Mouse (Mus musculus): ENCODE measurements around the gene Dnajb2. TPM values are rescaled to one million over a fixed set of nuclear protein-coding genes. Genes with fewer than 3 reads are reported as not detected.
A peak's percentile ranks its signal among the peaks of the same experiment; 100 is the strongest.

Dnajb2 gene
- polyA plus RNA-seq, 1 experiment = 56.1 TPM

GRCm38 (mm10) chr1:75216797-75217585 lies 19.2 kb upstream of the Dnajb2 start:
- H3K4me1 ChIP-seq (ENCODE audit: control insufficient read depth, insufficient read depth, low read length) = peaks cover 4% of the 10 kb centered on the region; the same call in 1 of the 2 replicates
- H3K4me3 ChIP-seq (replicated peaks; ENCODE audit: extremely low read depth, low read depth, low read length) = no peak overlapping the region
- no peak for DNase-seq
- TF ChIP-seq CTCF (IDR thresholded peaks at IDR 0.05; ENCODE audit: insufficient read depth, low read length) (no peak), POLR2A (IDR thresholded peaks at IDR 0.05; ENCODE audit: borderline replicate concordance, extremely low read depth, low read depth, low read length) (no peak)
- WGBS = 61% methylated on average over 13 of the region's 13 CpGs

GRCm38 (mm10) chr1:75217893-75218226 lies 18.3 kb upstream of the Dnajb2 start:
- TF ChIP-seq POLR2A (IDR thresholded peaks at IDR 0.05; ENCODE audit: borderline replicate concordance, extremely low read depth, low read depth, low read length) (no peak), CTCF (IDR thresholded peaks at IDR 0.05; ENCODE audit: insufficient read depth, low read length) (no peak)
- Histone ChIP-seq H3K4me3 (replicated peaks; ENCODE audit: extremely low read depth, low read depth, low read length) (peak overlapping the region; percentile 69), H3K4me1 (ENCODE audit: control insufficient read depth, insufficient read depth, low read length) (peaks cover 4% of the 10 kb centered on the region; the same call in 1 of the 2 replicates)
- DNase-seq = no peak
- WGBS = 1% methylated on average over 6 of the region's 6 CpGs

DNA sequence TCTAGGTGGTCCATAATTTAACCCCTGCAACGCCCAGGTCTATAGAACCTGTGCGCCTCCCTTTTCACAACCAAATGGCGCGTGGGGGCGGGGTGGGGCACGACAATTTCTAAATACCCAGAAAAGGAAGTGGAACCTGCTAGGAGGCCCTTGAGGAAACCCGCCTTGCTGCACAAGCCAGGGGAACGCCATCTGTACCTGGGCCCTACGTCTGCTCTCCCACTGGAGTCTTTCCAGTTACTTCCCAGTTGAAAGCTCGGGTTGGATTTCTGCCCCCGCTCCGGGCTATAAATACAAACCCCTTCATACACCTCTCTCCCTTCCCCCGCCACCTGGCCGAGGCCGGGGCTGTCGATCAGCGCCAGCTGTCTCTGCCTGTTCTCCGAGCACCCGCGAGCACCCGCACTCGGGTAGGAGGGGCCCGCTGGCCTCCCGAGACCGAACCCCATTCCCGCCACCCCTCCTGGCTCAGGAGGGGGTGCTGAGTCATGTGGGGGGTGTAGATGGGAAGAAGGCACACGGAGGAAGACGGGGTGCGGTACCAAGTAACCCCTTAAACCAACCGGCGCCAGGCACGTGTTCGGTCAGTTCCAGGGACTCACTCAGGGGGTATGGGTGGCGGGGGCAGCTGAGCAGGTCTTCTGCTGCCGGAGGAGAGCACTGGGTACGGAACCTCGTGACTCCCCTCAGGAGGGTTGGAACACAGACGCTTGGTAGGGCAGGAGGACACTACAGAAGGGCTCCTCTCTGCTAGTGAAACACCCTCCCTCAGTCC lies 17.8 kb upstream of the Dnajb2 start:
- WGBS = 2% methylated on average over 38 of the region's 38 CpGs
- Histone ChIP-seq H3K4me1 (ENCODE audit: control insufficient read depth, insufficient read depth, low read length) (peaks cover 4% of the 10 kb centered on the region; the same call in 1 of the 2 replicates), H3K4me3 (replicated peaks; ENCODE audit: extremely low read depth, low read depth, low read length) (peak overlapping the region; percentile 69)
- DNase-seq = peak; percentile 49
- TF ChIP-seq POLR2A (IDR thresholded peaks at IDR 0.05; ENCODE audit: borderline replicate concordance, extremely low read depth, low read depth, low read length) = no peak; the same call in 1 of the 2 replicates
- no peak for TF ChIP-seq CTCF (IDR thresholded peaks at IDR 0.05; ENCODE audit: insufficient read depth, low read length)

- WGBS = under 1% methylated on average over 24 of the region's 24 CpGs
- peaks cover 4% of the 10 kb centered on the region; the same call in 1 of the 2 replicates for H3K4me1 ChIP-seq (ENCODE audit: control insufficient read depth, insufficient read depth, low read length)
- H3K4me3 ChIP-seq (replicated peaks; ENCODE audit: extremely low read depth, low read depth, low read length) = peak overlapping the region; percentile 72
- peak; percentile 93 for DNase-seq
- TF ChIP-seq POLR2A (IDR thresholded peaks at IDR 0.05; ENCODE audit: borderline replicate concordance, extremely low read depth, low read depth, low read length) = peak; percentile 99
- no peak for TF ChIP-seq CTCF (IDR thresholded peaks at IDR 0.05; ENCODE audit: insufficient read depth, low read length)
Measured at GRCm38 (mm10) chr1:75219078-75219477, 17.1 kb upstream of the Dnajb2 start.

DNA sequence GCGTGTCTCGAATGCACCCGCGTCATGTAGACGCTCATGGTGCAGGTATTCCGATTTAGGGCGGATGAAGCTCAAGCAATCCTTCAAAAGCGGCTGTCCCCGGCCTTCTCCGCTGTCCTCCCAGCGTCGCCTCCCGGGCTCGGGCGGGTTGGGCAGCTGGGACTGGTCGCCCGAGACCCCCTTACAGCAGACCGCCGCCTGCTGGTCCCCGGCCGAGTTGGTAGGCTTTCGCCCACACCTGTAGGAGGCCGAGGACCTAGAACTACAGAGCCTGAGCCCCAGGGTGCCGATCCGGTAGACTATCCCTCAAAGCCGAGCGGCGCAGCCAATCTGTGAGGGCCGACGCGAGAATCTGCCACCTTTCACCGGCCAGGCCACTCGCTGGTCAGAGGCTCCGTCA lies 16.7 kb upstream of the Dnajb2 start, which contains the start of gene Tuba4a:
Gene Tuba4a, minus strand, starts transcription at position 335 of the 400 bp plus-strand sequence.
- TF ChIP-seq CTCF (IDR thresholded peaks at IDR 0.05; ENCODE audit: insufficient read depth, low read length) (no peak), POLR2A (IDR thresholded peaks at IDR 0.05; ENCODE audit: borderline replicate concordance, extremely low read depth, low read depth, low read length) (no peak)
- peak within 1 kb of the TSS; percentile 72 for H3K4me3 ChIP-seq (replicated peaks; ENCODE audit: extremely low read depth, low read depth, low read length)
- no peak for DNase-seq
- H3K4me1 ChIP-seq (ENCODE audit: control insufficient read depth, insufficient read depth, low read length) = peaks cover 4% of the 10 kb centered on the region; the same call in 1 of the 2 replicates
- 1% methylated on average over 34 of the region's 34 CpGs for WGBS

DNA sequence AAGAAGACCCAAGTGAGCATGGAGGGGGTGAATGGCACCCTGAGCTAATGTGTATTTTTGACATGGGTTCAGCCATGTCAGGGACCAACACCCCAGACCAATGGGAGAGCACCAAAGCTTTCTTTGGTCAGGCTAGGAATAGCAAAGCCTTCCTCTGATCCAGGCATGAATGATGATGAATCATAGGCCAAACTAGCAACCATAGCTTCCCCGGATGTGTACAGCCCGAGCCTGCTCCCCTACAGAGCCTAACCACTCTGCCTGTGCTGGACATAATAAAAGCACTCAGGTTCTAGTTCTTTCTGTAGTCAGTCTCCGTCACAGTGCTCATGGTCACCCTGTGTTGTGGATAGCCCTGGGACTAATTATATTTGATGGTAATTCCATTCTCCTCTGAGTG lies 14.7 kb upstream of the Dnajb2 start:
- no peak for DNase-seq
- Histone ChIP-seq H3K4me3 (replicated peaks; ENCODE audit: extremely low read depth, low read depth, low read length) (no peak overlapping the region), H3K4me1 (ENCODE audit: control insufficient read depth, insufficient read depth, low read length) (peaks cover 4% of the 10 kb centered on the region; the same call in 1 of the 2 replicates)
- TF ChIP-seq POLR2A (IDR thresholded peaks at IDR 0.05; ENCODE audit: borderline replicate concordance, extremely low read depth, low read depth, low read length) (no peak), CTCF (IDR thresholded peaks at IDR 0.05; ENCODE audit: insufficient read depth, low read length) (no peak)
- 68% methylated on average over 3 of the region's 3 CpGs for WGBS

- H3K4me1 ChIP-seq (ENCODE audit: control insufficient read depth, insufficient read depth, low read length) = 0 out of 2 replicates have a peak, but pooled peaks cover 2% of the 10 kb centered on the region
- H3K4me3 ChIP-seq (replicated peaks; ENCODE audit: extremely low read depth, low read depth, low read length) = no peak overlapping the region
- no peak for DNase-seq
- 60% methylated on average over 6 of the region's 6 CpGs for WGBS
- no peak for TF ChIP-seq CTCF (IDR thresholded peaks at IDR 0.05; ENCODE audit: insufficient read depth, low read length)
Measured at GRCm38 (mm10) chr1:75222926-75223325, 13.3 kb upstream of the Dnajb2 start.

DNA sequence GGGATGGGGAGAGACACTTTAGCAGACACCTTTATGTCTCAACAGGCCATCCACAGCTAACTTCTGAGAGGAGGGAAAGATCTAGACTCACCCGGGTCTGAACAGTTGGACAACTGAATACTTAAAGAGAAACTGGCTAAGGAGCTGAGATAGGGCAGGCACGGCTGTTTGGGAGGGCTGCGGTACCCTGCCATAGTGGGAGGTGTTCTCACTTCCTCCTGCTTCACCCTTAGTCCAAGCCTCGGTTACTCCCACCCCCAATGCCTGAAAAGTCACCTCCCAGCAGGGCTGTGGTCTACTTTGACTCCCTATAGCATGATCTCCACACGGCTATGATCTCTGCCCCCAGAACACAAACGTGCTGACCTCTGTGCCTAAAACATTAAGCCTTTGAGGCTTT lies 12.7 kb upstream of the Dnajb2 start:
- H3K4me3 ChIP-seq (replicated peaks; ENCODE audit: extremely low read depth, low read depth, low read length) = no peak overlapping the region
- TF ChIP-seq CTCF (IDR thresholded peaks at IDR 0.05; ENCODE audit: insufficient read depth, low read length) (no peak), POLR2A (IDR thresholded peaks at IDR 0.05; ENCODE audit: borderline replicate concordance, extremely low read depth, low read depth, low read length) (no peak)
- DNase-seq = no peak
- WGBS = 51% methylated on average over 6 of the region's 6 CpGs
- H3K4me1 ChIP-seq (ENCODE audit: control insufficient read depth, insufficient read depth, low read length) = 0 out of 2 replicates have a peak, but pooled peaks cover 2% of the 10 kb centered on the region

GRCm38 (mm10) chr1:75225473-75225872 lies 10.7 kb upstream of the Dnajb2 start:
- Histone ChIP-seq H3K4me1 (ENCODE audit: control insufficient read depth, insufficient read depth, low read length) (no peaks in the 10 kb centered on the region), H3K4me3 (replicated peaks; ENCODE audit: extremely low read depth, low read depth, low read length) (no peak overlapping the region)
- DNase-seq = no peak
- TF ChIP-seq CTCF (IDR thresholded peaks at IDR 0.05; ENCODE audit: insufficient read depth, low read length) (no peak), POLR2A (IDR thresholded peaks at IDR 0.05; ENCODE audit: borderline replicate concordance, extremely low read depth, low read depth, low read length) (no peak)
- WGBS = 40% methylated on average over 3 of the region's 3 CpGs

Measured in lung, adult 2 months (tissue).